Mouse (Mus musculus): Measurements from ENCODE around the gene Gm35315. TPM values are rescaled to one million over a fixed set of nuclear protein-coding genes. Genes with fewer than 3 reads are reported as not detected.

The Gm35315 gene
- total and polyA plus RNA-seq, 3 experiments = 2.3 to 3.7 (median 3.3) TPM

GRCm38 (mm10) chr5:110102853-110103625 lies 8.8 kb upstream of the Gm35315 start:
- H3K36me3 ChIP-seq (replicated peaks in 1 of 2; ENCODE audit: control insufficient read depth in 1 of 2, insufficient read depth in 1 of 2, low read length in 1 of 2) = peaks cover 48 to 54% of the 10 kb centered on the region in 2 experiments
- no peak overlapping the region for H3K27ac ChIP-seq (ENCODE audit: insufficient read depth, low read depth)
- H3K79me2 ChIP-seq (replicated peaks; ENCODE audit: control insufficient read depth, extremely low read depth, insufficient read depth, poor library complexity, severe bottlenecking) = peaks cover 18% of the 10 kb centered on the region; the same call in 1 of the 2 replicates
- H3K9me3 ChIP-seq (replicated peaks; ENCODE audit: low read length) = peaks cover 10% of the 10 kb centered on the region
- H3K4me2 ChIP-seq (ENCODE audit: insufficient read depth, low read depth, poor library complexity, severe bottlenecking) = no peak overlapping the region
- peaks cover 23 to 25% of the 10 kb centered on the region in 2 experiments for H3K4me1 ChIP-seq (ENCODE audit: control insufficient read depth in 1 of 2, insufficient read depth in 2 of 2)
- dilution Hi-C loops (cut with MboI; ENCODE audit: extremely low pct_ligation_motif_present, extremely low pct_unique_long_range_greater_than_20kb, low sequenced_read_pairs) (no loop called here), in situ Hi-C loops (cut with MboI; ENCODE audit: low pct_ligation_motif_present, low pct_unique_long_range_greater_than_20kb, low sequenced_read_pairs) (no loop called here)
- no peak overlapping the region for H3K4me3 ChIP-seq (replicated peaks in 1 of 3; ENCODE audit: low read depth in 2 of 3, low read length in 2 of 3, poor library complexity in 1 of 3)
- H3K9ac ChIP-seq (ENCODE audit: insufficient read depth, low read depth) = no peak overlapping the region
- H3K27me3 ChIP-seq (replicated peaks) = no peaks in the 10 kb centered on the region
- DNase-seq (ENCODE audit: extremely low read depth) = no peak
- TF ChIP-seq ZNF384 (IDR thresholded peaks at IDR 0.05; ENCODE audit: low read depth, low read length) = no peak
- TF ChIP-seq TBP (conservative IDR thresholded peaks at IDR 0.05; ENCODE audit: low read depth, low read length) = no peak
- TF ChIP-seq RCOR1 (conservative IDR thresholded peaks at IDR 0.05; ENCODE audit: low read depth, low read length) = no peak
- TF ChIP-seq ETS1 (conservative IDR thresholded peaks at IDR 0.05; ENCODE audit: low read depth, low read length) = no peak
- no peak for TF ChIP-seq SMC3 (IDR thresholded peaks at IDR 0.05; ENCODE audit: low read depth, low read length)

- H3K36me3 ChIP-seq (replicated peaks in 1 of 2; ENCODE audit: control insufficient read depth in 1 of 2, insufficient read depth in 1 of 2, low read length in 1 of 2) = peaks cover 48 to 54% of the 10 kb centered on the region in 2 experiments
- no peak overlapping the region for H3K27ac ChIP-seq (ENCODE audit: insufficient read depth, low read depth)
- no peak overlapping the region for H3K4me2 ChIP-seq (ENCODE audit: insufficient read depth, low read depth, poor library complexity, severe bottlenecking)
- in situ Hi-C loops (cut with MboI; ENCODE audit: low pct_ligation_motif_present, low pct_unique_long_range_greater_than_20kb, low sequenced_read_pairs) (no loop called here), dilution Hi-C loops (cut with MboI; ENCODE audit: extremely low pct_ligation_motif_present, extremely low pct_unique_long_range_greater_than_20kb, low sequenced_read_pairs) (no loop called here)
- no peak overlapping the region for H3K9ac ChIP-seq (ENCODE audit: insufficient read depth, low read depth)
- peaks cover 10% of the 10 kb centered on the region for H3K9me3 ChIP-seq (replicated peaks; ENCODE audit: low read length)
- H3K79me2 ChIP-seq (replicated peaks; ENCODE audit: control insufficient read depth, extremely low read depth, insufficient read depth, poor library complexity, severe bottlenecking) = peaks cover 18% of the 10 kb centered on the region; the same call in 1 of the 2 replicates
- no peak for TF ChIP-seq ZNF384 (IDR thresholded peaks at IDR 0.05; ENCODE audit: low read depth, low read length)
- peaks cover 23 to 25% of the 10 kb centered on the region in 2 experiments for H3K4me1 ChIP-seq (ENCODE audit: control insufficient read depth in 1 of 2, insufficient read depth in 2 of 2)
- no peaks in the 10 kb centered on the region for H3K27me3 ChIP-seq (replicated peaks)
- DNase-seq (ENCODE audit: extremely low read depth) = no peak
- H3K4me3 ChIP-seq (replicated peaks in 1 of 3; ENCODE audit: low read depth in 2 of 3, low read length in 2 of 3, poor library complexity in 1 of 3) = no peak overlapping the region
These were observed 8.2 kb upstream of the Gm35315 start for GRCm38 (mm10) chr5:110102429-110102828.

- in situ Hi-C loops (cut with MboI; ENCODE audit: low pct_ligation_motif_present, low pct_unique_long_range_greater_than_20kb, low sequenced_read_pairs) = no loop called here
- DNase-seq (ENCODE audit: extremely low read depth) = no peak
- TF ChIP-seq E2F4 (IDR thresholded peaks at IDR 0.05; ENCODE audit: insufficient replicate concordance, low read depth, low read length) (no peak), SMC3 (IDR thresholded peaks at IDR 0.05; ENCODE audit: low read depth, low read length) (no peak), CHD1 (IDR thresholded peaks at IDR 0.05; ENCODE audit: low read depth, low read length) (no peak), MAFK (IDR thresholded peaks at IDR 0.05; ENCODE audit: insufficient replicate concordance, low read length) (no peak), POLR2AphosphoS2 (IDR thresholded peaks at IDR 0.05; ENCODE audit: low read depth, low read length) (no peak), EP300 (IDR thresholded peaks at IDR 0.05; ENCODE audit: low read length) (no peak), RCOR1 (conservative IDR thresholded peaks at IDR 0.05; ENCODE audit: low read depth, low read length) (no peak), CTCF (conservative IDR thresholded peaks at IDR 0.05 in 1 of 2, IDR thresholded peaks at IDR 0.05 in 1 of 2; ENCODE audit: low read depth in 2 of 2, low read length in 2 of 2) (no peak), ZC3H11A (IDR thresholded peaks at IDR 0.05; ENCODE audit: low read depth, low read length) (no peak), TBP (conservative IDR thresholded peaks at IDR 0.05; ENCODE audit: low read depth, low read length) (no peak), ETS1 (conservative IDR thresholded peaks at IDR 0.05; ENCODE audit: low read depth, low read length) (no peak)
- dilution Hi-C loops (cut with MboI; ENCODE audit: extremely low pct_ligation_motif_present, extremely low pct_unique_long_range_greater_than_20kb, low sequenced_read_pairs) = no loop called here
- no peak overlapping the region for H3K9ac ChIP-seq (ENCODE audit: insufficient read depth, low read depth)
- H3K27me3 ChIP-seq (replicated peaks) = no peaks in the 10 kb centered on the region
- no peak overlapping the region for H3K4me2 ChIP-seq (ENCODE audit: insufficient read depth, low read depth, poor library complexity, severe bottlenecking)
- peaks cover 48 to 53% of the 10 kb centered on the region in 2 experiments for H3K36me3 ChIP-seq (replicated peaks in 1 of 2; ENCODE audit: control insufficient read depth in 1 of 2, insufficient read depth in 1 of 2, low read length in 1 of 2)
- H3K4me3 ChIP-seq (replicated peaks in 1 of 3; ENCODE audit: low read depth in 2 of 3, low read length in 2 of 3, poor library complexity in 1 of 3) = no peak overlapping the region
- H3K4me1 ChIP-seq (ENCODE audit: control insufficient read depth in 1 of 2, insufficient read depth in 2 of 2) = peaks cover 22 to 24% of the 10 kb centered on the region in 2 experiments
- H3K79me2 ChIP-seq (replicated peaks; ENCODE audit: control insufficient read depth, extremely low read depth, insufficient read depth, poor library complexity, severe bottlenecking) = peaks cover 12% of the 10 kb centered on the region; the same call in 1 of the 2 replicates
- no peak overlapping the region for H3K27ac ChIP-seq (ENCODE audit: insufficient read depth, low read depth)
- H3K9me3 ChIP-seq (replicated peaks; ENCODE audit: low read length) = peaks cover 10% of the 10 kb centered on the region
These were observed 7.6 kb upstream of the Gm35315 start for GRCm38 (mm10) chr5:110101716-110102347.
